Mouse (Mus musculus) stomach, postnatal 0 days (tissue): ENCODE measurements at regions not wholly inside any gene's neighbourhood (a gene's known extent, or its start where the extent isn't known, plus 50 kb on each side); places are given as distances from the start of the nearest gene placed in this dataset.

Experiments
- CTCF ChIP-seq: IDR thresholded peaks from 2 replicates; pipeline ENCODE4 v1.5.1; 2016; ENCODE audit warnings: antibody characterized with exemption, low read depth, mild to moderate bottlenecking, moderate library complexity
- EP300 ChIP-seq: optimal IDR thresholded peaks from 2 replicates; pipeline ENCODE3; 2016; ENCODE audit warnings: antibody characterized with exemption

- no peak for TF ChIP-seq CTCF
- no peak for TF ChIP-seq EP300
These were observed 181.7 kb upstream of the Klf14 start for GRCm38 (mm10) chr6:31140593-31140992.
